Mouse (Mus musculus): ENCODE data around the gene Dcxr. TPM values are rescaled to one million over a fixed set of nuclear protein-coding genes. Genes with fewer than 3 reads are reported as not detected.

The Dcxr gene
- polyA plus RNA-seq, 1 experiment from 2014 or later = 33.5 TPM

GRCm38 (mm10) chr11:120714546-120714945 lies 12.5 kb downstream of the Dcxr start:
- H3K4me3 ChIP-seq (replicated peaks) = peak overlapping the region; percentile 67
- H3K4me2 ChIP-seq = peak overlapping the region; percentile 99
- H3K27ac ChIP-seq = 0 out of 2 replicates have a peak overlapping the region, but pooled peaks have one; percentile 13
- H3K9me3 ChIP-seq = no peaks in the 10 kb centered on the region
- H3K36me3 ChIP-seq = peaks cover 19% of the 10 kb centered on the region
- no peaks in the 10 kb centered on the region for H3K27me3 ChIP-seq (replicated peaks)
- H3K9ac ChIP-seq = peak overlapping the region; percentile 49
- no peak for ATAC-seq (ENCODE audit: insufficient read depth, low FRiP score, low read depth)
- 45% methylated on average over 10 of the region's 10 CpGs for WGBS
- peaks cover 20% of the 10 kb centered on the region for H3K4me1 ChIP-seq

GRCm38 (mm10) chr11:120713580-120714518 lies 13.2 kb downstream of the Dcxr start, which contains the start of the genes Cenpx and Lrrc45:
Gene Cenpx, minus strand, starts transcription at chr11:120713738.
Gene Lrrc45, plus strand, starts transcription at chr11:120713925.
- peak within 1 kb of the TSS; percentile 67 for H3K4me3 ChIP-seq (replicated peaks)
- H3K27ac ChIP-seq = peak within 1 kb of the TSS; percentile 86
- H3K4me2 ChIP-seq = peak within 1 kb of the TSS; percentile 99
- no peaks in the 10 kb centered on the region for H3K27me3 ChIP-seq (replicated peaks)
- peak; percentile 95 for ATAC-seq (ENCODE audit: insufficient read depth, low FRiP score, low read depth)
- no peaks in the 10 kb centered on the region for H3K9me3 ChIP-seq
- peaks cover 26% of the 10 kb centered on the region for H3K4me1 ChIP-seq
- peak within 1 kb of the TSS; percentile 49 for H3K9ac ChIP-seq
- WGBS = 2% methylated on average over 53 of the region's 53 CpGs
- peaks cover 20% of the 10 kb centered on the region for H3K36me3 ChIP-seq

- H3K4me3 ChIP-seq (replicated peaks) = peak overlapping the region; percentile 67
- no peaks in the 10 kb centered on the region for H3K9me3 ChIP-seq
- WGBS = under 1% methylated on average over 38 of the region's 38 CpGs
- H3K9ac ChIP-seq = peak overlapping the region; percentile 44
- peak overlapping the region; percentile 86 for H3K27ac ChIP-seq
- peaks cover 23% of the 10 kb centered on the region for H3K36me3 ChIP-seq
- peak overlapping the region; percentile 99 for H3K4me2 ChIP-seq
- ATAC-seq (ENCODE audit: insufficient read depth, low FRiP score, low read depth) = peak; percentile 12; the same call in 1 of the 2 replicates
- no peaks in the 10 kb centered on the region for H3K27me3 ChIP-seq (replicated peaks)
- peaks cover 27% of the 10 kb centered on the region for H3K4me1 ChIP-seq
These were observed 14.1 kb downstream of the Dcxr start for GRCm38 (mm10) chr11:120712771-120713568.

- Histone ChIP-seq H3K9me3 (no peaks in the 10 kb centered on the region), H3K27me3 (replicated peaks) (no peaks in the 10 kb centered on the region), H3K36me3 (peaks cover 23% of the 10 kb centered on the region), H3K27ac (no peak overlapping the region), H3K9ac (no peak overlapping the region), H3K4me2 (peak overlapping the region; percentile 99), H3K4me1 (peaks cover 29% of the 10 kb centered on the region), H3K4me3 (replicated peaks) (peak overlapping the region; percentile 67)
- ATAC-seq (ENCODE audit: insufficient read depth, low FRiP score, low read depth) = no peak
- WGBS = 59% methylated on average over 8 of the region's 8 CpGs
These were observed 15.0 kb downstream of the Dcxr start for GRCm38 (mm10) chr11:120711980-120712604.

- H3K4me1 ChIP-seq = peaks cover 35% of the 10 kb centered on the region
These were observed 16.4 kb downstream of the Dcxr start for GRCm38 (mm10) chr11:120710672-120711071.

GRCm38 (mm10) chr11:120709551-120709950 lies 17.5 kb downstream of the Dcxr start:
- Histone ChIP-seq H3K36me3 (peaks cover 14% of the 10 kb centered on the region), H3K9me3 (no peaks in the 10 kb centered on the region), H3K4me1 (peaks cover 42% of the 10 kb centered on the region), H3K27me3 (replicated peaks) (no peaks in the 10 kb centered on the region), H3K4me2 (no peak overlapping the region), H3K4me3 (replicated peaks) (no peak overlapping the region), H3K27ac (peak overlapping the region; percentile 46), H3K9ac (no peak overlapping the region)
- WGBS = 57% methylated on average over 2 of the region's 2 CpGs
- no peak for ATAC-seq (ENCODE audit: insufficient read depth, low FRiP score, low read depth)

More at GRCm38 (mm10) chr11:120710672-120711071, 16.4 kb downstream of the Dcxr start:
- no peak for ATAC-seq (ENCODE audit: insufficient read depth, low FRiP score, low read depth)
- H3K27me3 ChIP-seq (replicated peaks) = no peaks in the 10 kb centered on the region
- no peak overlapping the region for H3K27ac ChIP-seq
- H3K9me3 ChIP-seq = no peaks in the 10 kb centered on the region
- no peak overlapping the region for H3K4me3 ChIP-seq (replicated peaks)
- WGBS = 56% methylated on average over 5 of the region's 5 CpGs
- H3K36me3 ChIP-seq = peaks cover 18% of the 10 kb centered on the region
- no peak overlapping the region for H3K9ac ChIP-seq
- H3K4me2 ChIP-seq = no peak overlapping the region

GRCm38 (mm10) chr11:120707969-120708368 lies 19.1 kb downstream of the Dcxr start:
- peaks cover 14% of the 10 kb centered on the region for H3K36me3 ChIP-seq
- no peak overlapping the region for H3K9ac ChIP-seq
- no peak overlapping the region for H3K4me3 ChIP-seq (replicated peaks)
- no peaks in the 10 kb centered on the region for H3K9me3 ChIP-seq
- H3K4me1 ChIP-seq = peaks cover 46% of the 10 kb centered on the region
- peak overlapping the region; percentile 46; the same call in 1 of the 2 replicates for H3K27ac ChIP-seq
- H3K4me2 ChIP-seq = no peak overlapping the region
- 40% methylated on average over 5 of the region's 5 CpGs for WGBS
- no peaks in the 10 kb centered on the region for H3K27me3 ChIP-seq (replicated peaks)
- ATAC-seq (ENCODE audit: insufficient read depth, low FRiP score, low read depth) = no peak

GRCm38 (mm10) chr11:120707225-120707624 lies 19.9 kb downstream of the Dcxr start:
- H3K4me1 ChIP-seq = peaks cover 39% of the 10 kb centered on the region

GRCm38 (mm10) chr11:120706120-120706519 lies 21.0 kb downstream of the Dcxr start:
- H3K4me3 ChIP-seq (replicated peaks) = no peak overlapping the region
- H3K27ac ChIP-seq = no peak overlapping the region
- ATAC-seq (ENCODE audit: insufficient read depth, low FRiP score, low read depth) = 0 out of 2 replicates have a peak, but pooled peaks have one; percentile 24
- H3K4me1 ChIP-seq = peaks cover 36% of the 10 kb centered on the region
- WGBS = 59% methylated on average over 5 of the region's 5 CpGs
- H3K36me3 ChIP-seq = peaks cover 15% of the 10 kb centered on the region
- no peaks in the 10 kb centered on the region for H3K9me3 ChIP-seq
- H3K9ac ChIP-seq = no peak overlapping the region
- no peaks in the 10 kb centered on the region for H3K27me3 ChIP-seq (replicated peaks)
- H3K4me2 ChIP-seq = no peak overlapping the region

More at GRCm38 (mm10) chr11:120707225-120707624, 19.9 kb downstream of the Dcxr start:
- H3K36me3 ChIP-seq = peaks cover 14% of the 10 kb centered on the region
- H3K4me3 ChIP-seq (replicated peaks) = no peak overlapping the region
- H3K4me2 ChIP-seq = no peak overlapping the region
- no peaks in the 10 kb centered on the region for H3K9me3 ChIP-seq
- WGBS = 35% methylated on average over 11 of the region's 12 CpGs
- no peak overlapping the region; the same call in 1 of the 2 replicates for H3K27ac ChIP-seq
- no peak overlapping the region for H3K9ac ChIP-seq
- no peak for ATAC-seq (ENCODE audit: insufficient read depth, low FRiP score, low read depth)
- H3K27me3 ChIP-seq (replicated peaks) = no peaks in the 10 kb centered on the region

- H3K9ac ChIP-seq = no peak overlapping the region
These were observed 22.4 kb downstream of the Dcxr start for GRCm38 (mm10) chr11:120704486-120705325.

More at GRCm38 (mm10) chr11:120704486-120705325, 22.4 kb downstream of the Dcxr start:
- H3K4me1 ChIP-seq = peaks cover 36% of the 10 kb centered on the region
- ATAC-seq (ENCODE audit: insufficient read depth, low FRiP score, low read depth) = no peak
- H3K4me3 ChIP-seq (replicated peaks) = no peak overlapping the region
- 35% methylated on average over 8 of the region's 8 CpGs for WGBS
- H3K9me3 ChIP-seq = no peaks in the 10 kb centered on the region
- no peaks in the 10 kb centered on the region for H3K27me3 ChIP-seq (replicated peaks)
- H3K27ac ChIP-seq = no peak overlapping the region; the same call in 1 of the 2 replicates
- H3K4me2 ChIP-seq = no peak overlapping the region
- peaks cover 13% of the 10 kb centered on the region; the same call in 1 of the 2 replicates for H3K36me3 ChIP-seq
